Mouse (Mus musculus) intestine, embryonic 15.5 days (tissue): Measurements from ENCODE around the gene Ggcx. TPM values are rescaled to one million over a fixed set of nuclear protein-coding genes. Genes with fewer than 3 reads are reported as not detected.

Source experiments
- ATAC-seq: fragments of 200-750 bp; cut with Nextera tagmentation; 2 replicates; pipeline ENCODE4 v1.8.0; 2017; ENCODE audit warnings: moderate TSS enrichment, moderate library complexity
- H3K27ac ChIP-seq: fragments of 300-500 bp; sonication (generic); 2 replicates; pipeline ENCODE4 v1.5.1; 2015; ENCODE audit warnings: mild to moderate bottlenecking, inconsistent platforms
- H3K27me3 ChIP-seq: fragments of 300-500 bp; sonication (generic); replicated peaks from 2 replicates; pipeline ENCODE4 v1.6.1; 2015; ENCODE audit warnings: inconsistent platforms
- H3K36me3 ChIP-seq: fragments of 300-500 bp; sonication (generic); 2 replicates; pipeline ENCODE4 v1.6.1; 2015; ENCODE audit warnings: inconsistent platforms
- H3K4me1 ChIP-seq: fragments of 300-500 bp; sonication (generic); replicated peaks from 2 replicates; pipeline ENCODE4 v1.6.1; 2015; ENCODE audit warnings: inconsistent platforms
- H3K4me2 ChIP-seq: fragments of 300-500 bp; sonication (generic); replicated peaks from 2 replicates; pipeline ENCODE4 v1.6.1; 2015; ENCODE audit warnings: mild to moderate bottlenecking, inconsistent platforms
- H3K4me3 ChIP-seq: fragments of 300-500 bp; sonication (generic); replicated peaks from 2 replicates; pipeline ENCODE4 v1.5.1; 2015; ENCODE audit warnings: inconsistent platforms
- H3K9ac ChIP-seq: fragments of 300-500 bp; sonication (generic); 2 replicates; pipeline ENCODE4 v1.6.1; 2015; ENCODE audit warnings: inconsistent platforms
- H3K9me3 ChIP-seq: fragments of 300-500 bp; sonication (generic); 2 replicates; pipeline ENCODE4 v1.6.1; 2016; ENCODE audit warnings: inconsistent platforms
- WGBS: fragments of 180-500 bp; shearing (Covaris S2); methylation state at CpG from one replicate; pipeline ENCODE4 v1.1.7; 2015; 5-methylcytosine and 5-hydroxymethylcytosine counted together
- polyA plus RNA-seq: library from polyadenylated mRNA; unstranded; fragments of >200 nt; fragmentation: Nextera tagmentation; extraction: Ambion mirVana; gene quantifications from 2 replicates; pipeline ENCODE4 v1.2.1, GENCODE M21; 2015

Ggcx gene
- 23.8 and 23.9 TPM in 2 replicates for polyA plus RNA-seq

GRCm38 (mm10) chr6:72414076-72414756 is at the start of gene Ggcx:
Ggcx (plus strand) TSS chr6:72414308.
- Histone ChIP-seq H3K9ac (peak within 1 kb of the TSS; percentile 89), H3K4me3 (peak within 1 kb of the TSS; percentile 70), H3K4me2 (peak within 1 kb of the TSS; percentile 65), H3K27me3 (no peaks in the 10 kb centered on the region), H3K27ac (peak within 1 kb of the TSS; percentile 52; the same call in 1 of the 2 replicates), H3K9me3 (no peaks in the 10 kb centered on the region), H3K4me1 (peaks cover 12% of the 10 kb centered on the region), H3K36me3 (peaks cover 15% of the 10 kb centered on the region)
- ATAC-seq, result peak; percentile 96
- WGBS, result under 1% methylated on average over 33 of the region's 33 CpGs

GRCm38 (mm10) chr6:72364985-72365384 is 49.1 kb upstream of the Ggcx start:
- no peak overlapping the region for H3K4me2 ChIP-seq
- H3K36me3 ChIP-seq, result no peaks in the 10 kb centered on the region; the same call in 1 of the 2 replicates
- WGBS, result 61% methylated on average over 6 of the region's 6 CpGs
- H3K9ac ChIP-seq, result no peak overlapping the region
- no peak overlapping the region for H3K4me3 ChIP-seq
- no peak overlapping the region for H3K27ac ChIP-seq
- ATAC-seq, result no peak
- peaks cover 21% of the 10 kb centered on the region for H3K4me1 ChIP-seq
- no peaks in the 10 kb centered on the region for H3K9me3 ChIP-seq
- H3K27me3 ChIP-seq, result no peaks in the 10 kb centered on the region

GRCm38 (mm10) chr6:72366304-72366703 is 47.8 kb upstream of the Ggcx start:
- no peak overlapping the region for H3K9ac ChIP-seq
- H3K4me2 ChIP-seq, result no peak overlapping the region
- ATAC-seq, result no peak
- H3K4me3 ChIP-seq, result no peak overlapping the region
- WGBS, result 62% methylated on average over 3 of the region's 3 CpGs
- no peaks in the 10 kb centered on the region for H3K27me3 ChIP-seq
- H3K27ac ChIP-seq, result no peak overlapping the region
- H3K4me1 ChIP-seq, result peaks cover 10% of the 10 kb centered on the region
- H3K9me3 ChIP-seq, result no peaks in the 10 kb centered on the region
- no peaks in the 10 kb centered on the region for H3K36me3 ChIP-seq

- WGBS, result 79% methylated on average over 4 of the region's 4 CpGs
- no peak within 1 kb of the TSS for H3K4me3 ChIP-seq
- no peaks in the 10 kb centered on the region for H3K9me3 ChIP-seq
- no peak within 1 kb of the TSS for H3K9ac ChIP-seq
- no peaks in the 10 kb centered on the region for H3K36me3 ChIP-seq
- no peaks in the 10 kb centered on the region for H3K27me3 ChIP-seq
- ATAC-seq, result no peak
- H3K27ac ChIP-seq, result no peak within 1 kb of the TSS
- no peak within 1 kb of the TSS for H3K4me2 ChIP-seq
- peaks cover 7% of the 10 kb centered on the region for H3K4me1 ChIP-seq
Observed at GRCm38 (mm10) chr6:72366844-72367443, 47.2 kb upstream of the Ggcx start, which contains the start of gene Rnf181. Rnf181 (minus strand) TSS chr6:72366956.

GRCm38 (mm10) chr6:72367460-72367974 is 46.6 kb upstream of the Ggcx start:
- Histone ChIP-seq H3K4me1 (peaks cover 7% of the 10 kb centered on the region), H3K36me3 (no peaks in the 10 kb centered on the region), H3K4me3 (no peak overlapping the region), H3K27me3 (no peaks in the 10 kb centered on the region), H3K9ac (no peak overlapping the region), H3K9me3 (no peaks in the 10 kb centered on the region), H3K27ac (no peak overlapping the region), H3K4me2 (no peak overlapping the region)
- ATAC-seq, result no peak
- 73% methylated on average over 4 of the region's 4 CpGs for WGBS

GRCm38 (mm10) chr6:72369557-72369956 is 44.6 kb upstream of the Ggcx start:
- no peak overlapping the region for H3K27ac ChIP-seq
- no peak for ATAC-seq

GRCm38 (mm10) chr6:72370091-72370490 is 44.0 kb upstream of the Ggcx start:
- Histone ChIP-seq H3K36me3 (no peaks in the 10 kb centered on the region), H3K27me3 (no peaks in the 10 kb centered on the region), H3K27ac (no peak overlapping the region), H3K4me2 (no peak overlapping the region), H3K4me3 (no peak overlapping the region), H3K4me1 (peaks cover 4% of the 10 kb centered on the region), H3K9me3 (no peaks in the 10 kb centered on the region), H3K9ac (no peak overlapping the region)
- 81% methylated on average over 12 of the region's 12 CpGs for WGBS
- ATAC-seq, result no peak

More at GRCm38 (mm10) chr6:72369557-72369956, 44.6 kb upstream of the Ggcx start:
- Histone ChIP-seq H3K36me3 (no peaks in the 10 kb centered on the region), H3K4me2 (no peak overlapping the region), H3K4me3 (no peak overlapping the region), H3K4me1 (peaks cover 4% of the 10 kb centered on the region), H3K9me3 (no peaks in the 10 kb centered on the region), H3K27me3 (no peaks in the 10 kb centered on the region), H3K9ac (no peak overlapping the region)
- 86% methylated on average over 4 of the region's 4 CpGs for WGBS

GRCm38 (mm10) chr6:72371147-72371546 is 43.0 kb upstream of the Ggcx start:
- 0 out of 2 replicates have a peak, but pooled peaks have one; percentile 19 for ATAC-seq
- WGBS, result 27% methylated on average over 5 of the region's 5 CpGs
- H3K4me3 ChIP-seq, result no peak overlapping the region
- peaks cover 4% of the 10 kb centered on the region for H3K4me1 ChIP-seq
- no peaks in the 10 kb centered on the region for H3K27me3 ChIP-seq
- no peaks in the 10 kb centered on the region for H3K36me3 ChIP-seq
- H3K4me2 ChIP-seq, result no peak overlapping the region
- H3K9me3 ChIP-seq, result no peaks in the 10 kb centered on the region
- H3K9ac ChIP-seq, result no peak overlapping the region
- H3K27ac ChIP-seq, result peak overlapping the region; percentile 32; the same call in 1 of the 2 replicates

- H3K9me3 ChIP-seq, result no peaks in the 10 kb centered on the region
- WGBS, result 4% methylated on average over 1 of the region's 1 CpGs
- no peaks in the 10 kb centered on the region for H3K36me3 ChIP-seq
- H3K4me1 ChIP-seq, result peaks cover 4% of the 10 kb centered on the region
- H3K27me3 ChIP-seq, result no peaks in the 10 kb centered on the region
- no peak overlapping the region for H3K9ac ChIP-seq
- no peak overlapping the region for H3K4me3 ChIP-seq
- ATAC-seq, result no peak
- H3K4me2 ChIP-seq, result no peak overlapping the region
- H3K27ac ChIP-seq, result peak overlapping the region; percentile 32; the same call in 1 of the 2 replicates
Observed at GRCm38 (mm10) chr6:72371571-72371970, 42.5 kb upstream of the Ggcx start.

- Histone ChIP-seq H3K27ac (no peak overlapping the region), H3K4me2 (no peak overlapping the region)
- WGBS, result 73% methylated on average over 4 of the region's 4 CpGs
Observed at GRCm38 (mm10) chr6:72373184-72373583, 40.9 kb upstream of the Ggcx start.

GRCm38 (mm10) chr6:72374206-72374605 is 39.9 kb upstream of the Ggcx start:
- Histone ChIP-seq H3K36me3 (no peaks in the 10 kb centered on the region), H3K27me3 (no peaks in the 10 kb centered on the region), H3K9me3 (no peaks in the 10 kb centered on the region), H3K27ac (no peak overlapping the region), H3K9ac (no peak overlapping the region), H3K4me2 (no peak overlapping the region), H3K4me3 (no peak overlapping the region), H3K4me1 (peaks cover 4% of the 10 kb centered on the region)
- ATAC-seq, result peak; percentile 26; the same call in 1 of the 2 replicates
- 54% methylated on average over 7 of the region's 7 CpGs for WGBS

More at GRCm38 (mm10) chr6:72373184-72373583, 40.9 kb upstream of the Ggcx start:
- Histone ChIP-seq H3K27me3 (no peaks in the 10 kb centered on the region), H3K9ac (no peak overlapping the region), H3K36me3 (no peaks in the 10 kb centered on the region), H3K4me3 (no peak overlapping the region), H3K4me1 (peaks cover 4% of the 10 kb centered on the region), H3K9me3 (no peaks in the 10 kb centered on the region)
- ATAC-seq, result no peak

GRCm38 (mm10) chr6:72374820-72375563 is 39.1 kb upstream of the Ggcx start:
- Histone ChIP-seq H3K4me3 (no peak overlapping the region), H3K4me2 (no peak overlapping the region), H3K9me3 (no peaks in the 10 kb centered on the region), H3K27me3 (no peaks in the 10 kb centered on the region), H3K36me3 (no peaks in the 10 kb centered on the region), H3K9ac (no peak overlapping the region), H3K27ac (no peak overlapping the region), H3K4me1 (peaks cover 7% of the 10 kb centered on the region)
- peak; percentile 34; the same call in 1 of the 2 replicates for ATAC-seq
- WGBS, result 63% methylated on average over 15 of the region's 15 CpGs
